Mouse (Mus musculus): ENCODE results near the gene Vps45. TPM values are rescaled to one million over a fixed set of nuclear protein-coding genes. Genes with fewer than 3 reads are reported as not detected.
"Not testable (repeated sequence)": the region's sequence is repeated elsewhere in the genome, so short reads cannot be mapped to it uniquely, and the experiment has no call there.

Gene Vps45
- total and polyA plus RNA-seq, 2 experiments = 2.1 to 10.7 TPM

- H3K9ac ChIP-seq (ENCODE audit: low read depth, low read length) = no peak overlapping the region
- peaks cover 3% of the 10 kb centered on the region; the same call in 1 of the 2 replicates for H3K4me1 ChIP-seq (ENCODE audit: control insufficient read depth, insufficient read depth, low read length)
- no peaks in the 10 kb centered on the region for H3K79me2 ChIP-seq (ENCODE audit: control insufficient read depth, insufficient read depth, low read length)
- no peak for DNase-seq (ENCODE audit: extremely low read depth, low read depth, low spot score)
- H3K4me3 ChIP-seq (ENCODE audit: insufficient read depth, low read depth, low read length) = no peak overlapping the region
- H3K36me3 ChIP-seq (ENCODE audit: control insufficient read depth, insufficient read depth, low read length) = no peaks in the 10 kb centered on the region
- 88% methylated on average over 6 of the region's 6 CpGs for WGBS
- TF ChIP-seq CTCF (IDR thresholded peaks at IDR 0.05; ENCODE audit: low read depth, low read length) = no peak
- TF ChIP-seq POLR2A (IDR thresholded peaks at IDR 0.05; ENCODE audit: extremely low read depth, insufficient read depth, low read length) = no peak
- H3K27me3 ChIP-seq (ENCODE audit: control insufficient read depth, insufficient read depth, low read length) = no peaks in the 10 kb centered on the region
- no peak overlapping the region for H3K27ac ChIP-seq (replicated peaks; ENCODE audit: insufficient read depth, low read depth, low read length)
Measured at GRCm38 (mm10) chr3:96055294-96055693, 3.0 kb downstream of the Vps45 start.

- TF ChIP-seq CTCF (IDR thresholded peaks at IDR 0.05; ENCODE audit: low read depth, low read length) (peak; percentile 60), POLR2A (IDR thresholded peaks at IDR 0.05; ENCODE audit: extremely low read depth, insufficient read depth, low read length) (no peak)
- Histone ChIP-seq H3K36me3 (ENCODE audit: control insufficient read depth, insufficient read depth, low read length) (peaks cover 6% of the 10 kb centered on the region), H3K4me3 (ENCODE audit: insufficient read depth, low read depth, low read length) (no peak overlapping the region), H3K27me3 (ENCODE audit: control insufficient read depth, insufficient read depth, low read length) (no peaks in the 10 kb centered on the region), H3K79me2 (ENCODE audit: control insufficient read depth, insufficient read depth, low read length) (no peaks in the 10 kb centered on the region), H3K9ac (ENCODE audit: low read depth, low read length) (no peak overlapping the region), H3K27ac (replicated peaks; ENCODE audit: insufficient read depth, low read depth, low read length) (no peak overlapping the region), H3K4me1 (ENCODE audit: control insufficient read depth, insufficient read depth, low read length) (peaks cover 2% of the 10 kb centered on the region; the same call in 1 of the 2 replicates)
- 46% methylated on average over 2 of the region's 2 CpGs for WGBS
- peak; percentile 53 for DNase-seq (ENCODE audit: extremely low read depth, low read depth, low spot score)
Measured at GRCm38 (mm10) chr3:96051839-96052238, 6.4 kb downstream of the Vps45 start.

GRCm38 (mm10) chr3:96051186-96051585 is 7.1 kb downstream of the Vps45 start:
- Histone ChIP-seq H3K36me3 (ENCODE audit: control insufficient read depth, insufficient read depth, low read length) (peaks cover 10% of the 10 kb centered on the region), H3K79me2 (ENCODE audit: control insufficient read depth, insufficient read depth, low read length) (no peaks in the 10 kb centered on the region), H3K9ac (ENCODE audit: low read depth, low read length) (no peak overlapping the region), H3K4me3 (ENCODE audit: insufficient read depth, low read depth, low read length) (no peak overlapping the region), H3K27ac (replicated peaks; ENCODE audit: insufficient read depth, low read depth, low read length) (no peak overlapping the region), H3K27me3 (ENCODE audit: control insufficient read depth, insufficient read depth, low read length) (no peaks in the 10 kb centered on the region), H3K4me1 (ENCODE audit: control insufficient read depth, insufficient read depth, low read length) (no peaks in the 10 kb centered on the region)
- WGBS = 85% methylated on average over 4 of the region's 4 CpGs
- no peak for DNase-seq (ENCODE audit: extremely low read depth, low read depth, low spot score)
- TF ChIP-seq POLR2A (IDR thresholded peaks at IDR 0.05; ENCODE audit: extremely low read depth, insufficient read depth, low read length) (no peak), CTCF (IDR thresholded peaks at IDR 0.05; ENCODE audit: low read depth, low read length) (no peak)

- WGBS = 93% methylated on average over 7 of the region's 7 CpGs
- Histone ChIP-seq H3K79me2 (ENCODE audit: control insufficient read depth, insufficient read depth, low read length) (no peaks in the 10 kb centered on the region), H3K27me3 (ENCODE audit: control insufficient read depth, insufficient read depth, low read length) (no peaks in the 10 kb centered on the region), H3K36me3 (ENCODE audit: control insufficient read depth, insufficient read depth, low read length) (peaks cover 12% of the 10 kb centered on the region), H3K4me1 (ENCODE audit: control insufficient read depth, insufficient read depth, low read length) (no peaks in the 10 kb centered on the region), H3K4me3 (ENCODE audit: insufficient read depth, low read depth, low read length) (no peak overlapping the region), H3K27ac (replicated peaks; ENCODE audit: insufficient read depth, low read depth, low read length) (no peak overlapping the region), H3K9ac (ENCODE audit: low read depth, low read length) (no peak overlapping the region)
- DNase-seq (ENCODE audit: extremely low read depth, low read depth, low spot score) = no peak
- TF ChIP-seq CTCF (IDR thresholded peaks at IDR 0.05; ENCODE audit: low read depth, low read length) (no peak), POLR2A (IDR thresholded peaks at IDR 0.05; ENCODE audit: extremely low read depth, insufficient read depth, low read length) (no peak)
Measured at GRCm38 (mm10) chr3:96050779-96051178, 7.5 kb downstream of the Vps45 start.

GRCm38 (mm10) chr3:96044559-96044958 is 13.7 kb downstream of the Vps45 start:
- H3K4me1 ChIP-seq (ENCODE audit: control insufficient read depth, insufficient read depth, low read length); H3K9ac ChIP-seq (ENCODE audit: low read depth, low read length); H3K4me3 ChIP-seq (ENCODE audit: insufficient read depth, low read depth, low read length); H3K79me2 ChIP-seq (ENCODE audit: control insufficient read depth, insufficient read depth, low read length); H3K27ac ChIP-seq (replicated peaks; ENCODE audit: insufficient read depth, low read depth, low read length); H3K27me3 ChIP-seq (ENCODE audit: control insufficient read depth, insufficient read depth, low read length); DNase-seq (ENCODE audit: extremely low read depth, low read depth, low spot score): not testable (repeated sequence)
- 93% methylated on average over 3 of the region's 3 CpGs for WGBS
- H3K36me3 ChIP-seq (ENCODE audit: control insufficient read depth, insufficient read depth, low read length) = peaks cover 16% of the 10 kb centered on the region

- no peaks in the 10 kb centered on the region for H3K79me2 ChIP-seq (ENCODE audit: control insufficient read depth, insufficient read depth, low read length)
- TF ChIP-seq CTCF (IDR thresholded peaks at IDR 0.05; ENCODE audit: low read depth, low read length) (no peak), POLR2A (IDR thresholded peaks at IDR 0.05; ENCODE audit: extremely low read depth, insufficient read depth, low read length) (no peak)
- H3K4me3 ChIP-seq (ENCODE audit: insufficient read depth, low read depth, low read length) = no peak overlapping the region
- H3K27ac ChIP-seq (replicated peaks; ENCODE audit: insufficient read depth, low read depth, low read length) = no peak overlapping the region
- no peak for DNase-seq (ENCODE audit: extremely low read depth, low read depth, low spot score)
- no peak overlapping the region for H3K9ac ChIP-seq (ENCODE audit: low read depth, low read length)
- no peaks in the 10 kb centered on the region for H3K27me3 ChIP-seq (ENCODE audit: control insufficient read depth, insufficient read depth, low read length)
- 100% methylated on average over 1 of the region's 1 CpGs for WGBS
- peaks cover 17% of the 10 kb centered on the region for H3K36me3 ChIP-seq (ENCODE audit: control insufficient read depth, insufficient read depth, low read length)
- H3K4me1 ChIP-seq (ENCODE audit: control insufficient read depth, insufficient read depth, low read length) = no peaks in the 10 kb centered on the region
Measured at GRCm38 (mm10) chr3:96043104-96043503, 15.2 kb downstream of the Vps45 start.
